Mouse (Mus musculus) frontal cortex, adult (tissue): ENCODE measurements at regions not wholly inside any gene's neighbourhood (a gene's known extent, or its start where the extent isn't known, plus 50 kb on each side); places are given as distances from the start of the nearest gene placed in this dataset.
"Not testable (repeated sequence)": the region's sequence is repeated elsewhere in the genome, so short reads cannot be mapped to it uniquely, and the experiment has no call there.

Experiments
- ATAC-seq: cut with Nextera tagmentation; 2 replicates; pipeline ENCODE4 v1.9.2; 2017; ENCODE audit warnings: mild to moderate bottlenecking, moderate library complexity, mixed read lengths; ENCODE audit not compliant: low TSS enrichment

DNA sequence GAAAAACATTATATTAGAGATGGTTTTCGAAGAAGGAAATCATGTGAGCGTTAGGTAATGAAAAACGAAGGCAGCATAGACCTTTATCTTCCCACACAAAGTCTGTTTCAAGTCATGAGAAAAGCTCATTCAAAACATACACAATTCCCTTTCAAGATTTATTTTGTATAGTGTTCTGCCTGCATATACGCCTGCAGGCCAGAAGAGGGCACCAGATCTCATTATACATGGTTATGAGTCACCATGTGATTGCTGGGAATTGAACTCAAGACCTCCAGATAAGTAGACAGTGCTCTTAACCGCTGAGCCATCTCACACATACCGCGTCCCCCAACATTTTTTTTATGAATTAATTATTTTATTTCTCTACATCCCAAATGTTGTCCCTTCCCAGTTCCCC, 578.3 kb upstream of the Ccdc54 start:
- ATAC-seq, result no peak

GRCm38 (mm10) chr16:51160768-51161167, 569.8 kb upstream of the Ccdc54 start:
- no peak for ATAC-seq

GRCm38 (mm10) chr16:51138575-51138974, 547.6 kb upstream of the Ccdc54 start:
- no peak for ATAC-seq

- peak; percentile 93 for ATAC-seq
Measured at GRCm38 (mm10) chr16:51119835-51120234, 528.9 kb upstream of the Ccdc54 start.

DNA sequence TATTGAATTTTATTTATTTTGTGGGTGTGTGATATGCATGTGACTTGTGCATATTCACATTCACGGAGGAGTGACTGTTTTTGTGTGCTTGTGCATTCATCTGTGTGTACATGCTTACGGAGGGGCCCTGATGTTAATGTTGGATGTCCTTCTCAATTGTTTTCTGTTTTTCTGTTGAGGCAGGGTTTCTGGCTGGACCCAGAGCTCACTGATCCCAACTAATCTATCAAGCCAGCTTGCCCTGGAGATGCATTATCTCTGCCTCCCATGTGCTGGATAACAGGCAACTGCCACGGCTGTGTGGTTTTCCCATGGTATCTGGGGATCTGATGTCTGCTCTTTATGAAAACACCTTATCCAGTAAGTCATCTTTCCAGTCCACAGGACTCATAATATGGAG, 527.4 kb upstream of the Ccdc54 start:
- ATAC-seq, result no peak

- ATAC-seq, result no peak
Measured at GRCm38 (mm10) chr16:51117836-51118235, 526.9 kb upstream of the Ccdc54 start.

GRCm38 (mm10) chr16:51109864-51110263, 518.9 kb upstream of the Ccdc54 start:
- ATAC-seq, result no peak

- no peak for ATAC-seq
Measured at GRCm38 (mm10) chr16:51107421-51107820, 516.5 kb upstream of the Ccdc54 start.

DNA sequence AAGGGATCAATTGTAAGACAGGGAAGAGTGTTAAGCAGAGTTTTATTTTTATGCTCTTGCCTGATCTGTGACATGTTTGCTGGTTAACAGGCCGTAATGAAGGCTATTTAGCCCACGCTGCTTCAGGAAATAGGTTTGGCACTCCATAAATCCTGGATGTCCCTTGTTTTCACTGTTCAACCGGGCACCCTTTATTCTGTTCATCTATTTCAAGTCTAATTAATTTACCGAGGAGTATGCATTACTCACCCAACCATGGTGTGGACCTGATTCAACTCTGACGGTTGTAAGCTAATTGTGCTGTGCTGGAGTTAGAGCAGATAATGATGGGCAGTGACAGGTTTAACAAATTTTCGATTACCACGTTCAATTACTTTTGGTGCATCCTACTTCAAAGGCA, 495.6 kb upstream of the Ccdc54 start:
- ATAC-seq, result no peak

- no peak for ATAC-seq
Measured at GRCm38 (mm10) chr16:51080146-51080545, 489.2 kb upstream of the Ccdc54 start.

- no peak for ATAC-seq
Measured at GRCm38 (mm10) chr16:51048650-51049049, 457.7 kb upstream of the Ccdc54 start.

DNA sequence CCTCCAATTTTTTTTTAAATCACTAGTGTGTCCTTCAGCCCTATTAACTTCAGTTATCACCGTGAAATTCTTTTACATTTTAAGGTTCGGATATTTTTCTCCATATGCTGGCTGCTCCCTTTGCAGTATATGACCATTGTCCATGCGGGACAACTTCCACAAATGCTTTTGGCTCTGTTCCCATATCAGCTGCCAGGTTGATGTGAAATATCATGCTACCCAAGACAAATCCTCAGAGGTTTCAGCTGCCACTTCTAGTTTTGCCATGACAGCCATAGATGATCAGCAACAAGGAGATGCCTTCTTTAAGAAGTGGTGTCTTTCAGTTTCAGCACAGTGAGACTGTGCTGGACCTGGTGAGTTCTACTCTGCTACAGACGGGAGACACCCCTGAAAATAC, 457.2 kb upstream of the Ccdc54 start:
- ATAC-seq, result no peak

- peak; percentile 85 for ATAC-seq
Measured at GRCm38 (mm10) chr16:51041311-51041710, 450.4 kb upstream of the Ccdc54 start.

DNA sequence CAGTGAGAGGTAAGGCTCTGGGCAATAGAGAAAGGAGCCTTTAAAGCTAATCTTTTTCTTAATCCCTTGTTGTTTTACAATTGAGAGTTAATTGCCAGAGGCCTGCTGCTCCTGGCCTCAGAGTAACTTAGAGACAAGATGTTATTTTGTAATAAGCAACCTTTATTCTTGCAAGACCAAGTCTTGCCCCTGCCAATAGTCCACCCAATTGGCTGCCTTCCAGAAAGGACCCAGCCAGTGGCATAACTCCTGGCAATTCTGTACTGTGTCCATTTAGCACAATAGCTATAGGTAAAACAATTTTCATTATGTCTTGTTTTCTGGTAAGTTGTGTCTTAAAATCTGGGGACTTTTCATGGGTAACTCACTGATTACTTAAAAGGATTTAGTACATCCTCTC, 411.9 kb upstream of the Ccdc54 start:
- ATAC-seq, result no peak

GRCm38 (mm10) chr16:50964395-50964794, 373.4 kb upstream of the Ccdc54 start:
- ATAC-seq, result no peak

GRCm38 (mm10) chr16:50944091-50944490, 353.1 kb upstream of the Ccdc54 start:
- no peak for ATAC-seq

DNA sequence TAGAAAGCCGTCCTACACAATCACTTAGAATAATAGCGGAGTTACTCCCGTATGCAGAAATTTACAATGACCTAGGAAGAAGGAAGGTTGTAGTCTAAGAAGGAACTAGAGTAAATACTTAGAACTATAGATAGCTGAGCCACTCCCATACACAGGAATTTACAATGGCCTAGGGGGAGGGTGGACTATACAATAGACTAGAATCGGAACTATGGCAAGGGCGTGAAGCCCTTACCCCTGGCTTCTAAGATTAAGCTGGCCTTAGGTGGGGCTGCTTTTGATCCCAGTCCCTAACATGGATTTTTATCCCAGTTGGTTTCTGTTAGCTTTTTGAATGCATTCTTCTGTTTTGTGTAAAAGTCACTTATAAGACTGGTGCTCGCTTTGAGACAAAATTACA, 352.6 kb upstream of the Ccdc54 start:
- not testable (repeated sequence) for ATAC-seq

GRCm38 (mm10) chr16:50942291-50942690, 351.3 kb upstream of the Ccdc54 start:
- no peak for ATAC-seq

GRCm38 (mm10) chr16:50939316-50939715, 348.4 kb upstream of the Ccdc54 start:
- no peak for ATAC-seq

DNA sequence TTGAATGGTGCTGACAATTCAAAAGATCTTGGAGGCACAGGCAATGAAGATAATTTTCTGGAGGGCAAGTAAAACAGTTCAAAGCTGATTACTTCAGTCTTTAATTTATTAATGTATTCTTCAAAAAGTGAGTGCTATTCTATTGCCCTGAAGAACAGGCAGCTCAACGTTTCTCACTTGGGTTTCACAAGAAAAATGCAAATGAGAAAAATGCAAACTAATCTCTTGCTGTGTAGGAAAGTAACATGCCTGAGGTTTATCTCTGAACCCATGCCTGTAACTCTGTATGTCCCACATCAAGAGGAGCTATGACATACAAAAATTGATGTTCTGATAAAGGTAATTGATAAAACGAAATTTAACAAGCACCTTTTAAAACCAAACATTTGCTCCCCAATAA, 316.8 kb upstream of the Ccdc54 start:
- ATAC-seq, result no peak

GRCm38 (mm10) chr16:50899151-50899550, 308.2 kb upstream of the Ccdc54 start:
- ATAC-seq, result no peak

GRCm38 (mm10) chr16:50877926-50878325, 287.0 kb upstream of the Ccdc54 start:
- ATAC-seq, result no peak

DNA sequence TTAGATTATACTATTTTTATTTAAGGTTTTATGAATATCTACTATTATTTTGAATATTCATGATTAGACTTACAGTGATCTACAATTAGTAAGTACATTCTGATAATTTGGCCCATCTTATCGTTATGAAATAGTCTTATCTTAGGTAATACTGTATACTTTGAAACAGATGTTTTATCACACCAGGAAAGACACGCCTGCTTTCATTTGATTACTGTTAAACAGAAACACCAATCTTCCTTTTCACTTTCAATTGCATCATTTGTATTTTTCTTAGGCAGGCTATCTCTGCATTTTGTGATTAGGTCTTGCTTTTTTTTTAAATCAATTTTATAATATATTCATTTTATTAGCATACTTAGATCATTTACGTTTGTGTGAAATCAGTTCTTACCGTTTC, 280.4 kb upstream of the Ccdc54 start:
- ATAC-seq, result no peak

GRCm38 (mm10) chr16:50863565-50863964, 272.6 kb upstream of the Ccdc54 start:
- ATAC-seq, result no peak

DNA sequence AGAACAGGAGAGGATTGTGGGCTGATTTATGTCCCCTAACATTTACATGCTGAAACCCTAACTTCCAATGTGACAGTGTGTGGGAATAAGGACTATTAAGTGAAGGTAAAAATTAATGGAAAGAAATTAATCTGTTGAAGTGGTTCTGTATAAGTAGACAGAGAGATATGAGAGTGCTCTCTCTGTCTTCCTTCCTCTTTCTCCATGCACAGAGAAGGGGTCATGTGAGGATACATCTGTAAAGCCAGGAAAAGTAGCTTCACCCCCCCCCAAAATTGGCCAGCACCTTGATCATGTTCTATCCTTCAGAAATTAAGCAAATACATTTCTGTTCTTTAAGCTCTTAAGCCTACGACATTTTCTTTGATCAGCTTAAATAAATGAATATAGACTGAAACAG, 268.6 kb upstream of the Ccdc54 start:
- no peak for ATAC-seq
